Mouse (Mus musculus): ENCODE results near the gene Olfr16. TPM values are rescaled to one million over a fixed set of nuclear protein-coding genes. Genes with fewer than 3 reads are reported as not detected.
A peak's percentile ranks its signal among the peaks of the same experiment; 100 is the strongest.

Gene Olfr16
- total RNA-seq (2021), result not detected
- long read RNA-seq, result 0 reads

DNA sequence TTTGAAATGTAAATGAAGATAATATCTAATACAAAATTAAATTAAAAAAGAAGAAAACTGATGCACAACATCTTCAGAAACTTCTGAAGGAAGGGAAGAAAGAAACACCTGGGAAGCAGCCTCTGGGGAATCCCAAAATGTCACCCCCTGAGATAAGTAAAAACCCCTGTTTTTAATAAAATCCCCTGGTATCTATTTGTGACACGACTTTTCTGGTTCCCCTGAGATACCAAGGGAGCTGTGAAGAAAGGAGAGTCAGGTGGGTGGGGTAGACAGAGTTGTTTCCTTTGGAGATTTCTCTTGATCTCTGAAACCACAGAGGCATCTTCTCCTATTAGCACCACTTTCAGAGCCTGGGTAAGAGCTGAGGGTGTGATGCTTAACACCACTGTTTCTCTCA lies at the start of gene Olfr16:
Olfr16 (plus strand) TSS at position 250 of the 400 bp plus-strand sequence.
- DNase-seq (ENCODE audit: low spot score in 2 of 2), result no peak

- DNase-seq (ENCODE audit: low spot score in 2 of 2), result no peak
Observed at GRCm38 (mm10) chr1:172903313-172903712, 46.9 kb upstream of the Olfr16 start.

GRCm38 (mm10) chr1:172917115-172917514 lies 33.1 kb upstream of the Olfr16 start:
- DNase-seq (ENCODE audit: low spot score in 2 of 2), result no peak

DNA sequence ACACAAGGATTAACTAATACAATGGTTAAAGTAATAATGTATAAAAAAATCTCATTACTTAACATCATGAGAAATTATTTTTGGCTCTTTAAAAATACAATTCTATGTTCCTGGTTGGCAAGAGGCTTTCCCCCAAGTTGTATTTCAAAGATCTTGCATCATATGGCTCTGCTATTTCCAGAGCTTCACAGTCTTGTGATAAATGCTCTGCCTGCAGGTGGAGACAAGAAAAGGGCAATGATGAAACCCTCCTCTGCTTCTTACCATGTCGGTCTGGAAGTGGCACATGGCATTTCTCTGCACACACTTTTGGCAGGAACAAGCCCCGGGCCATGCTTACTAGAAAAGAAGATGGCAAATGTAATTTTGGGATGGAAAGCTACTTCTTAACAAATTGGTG lies 31.8 kb upstream of the Olfr16 start:
- DNase-seq (ENCODE audit: low spot score in 2 of 2), result no peak

- DNase-seq (ENCODE audit: low spot score in 2 of 2), result no peak
Observed at GRCm38 (mm10) chr1:172932197-172932596, 18.0 kb upstream of the Olfr16 start.

GRCm38 (mm10) chr1:172951171-172951720 lies 1.0 kb downstream of the Olfr16 start:
- no peak for DNase-seq (ENCODE audit: low spot score in 2 of 2)

- no peak for DNase-seq (ENCODE audit: low spot score in 2 of 2)
Observed at GRCm38 (mm10) chr1:172955376-172955775, 5.2 kb downstream of the Olfr16 start.

- peak; percentile 19 to 61 for DNase-seq (ENCODE audit: low spot score in 2 of 2)
Observed at GRCm38 (mm10) chr1:172960452-172960851, 10.2 kb downstream of the Olfr16 start.

DNA sequence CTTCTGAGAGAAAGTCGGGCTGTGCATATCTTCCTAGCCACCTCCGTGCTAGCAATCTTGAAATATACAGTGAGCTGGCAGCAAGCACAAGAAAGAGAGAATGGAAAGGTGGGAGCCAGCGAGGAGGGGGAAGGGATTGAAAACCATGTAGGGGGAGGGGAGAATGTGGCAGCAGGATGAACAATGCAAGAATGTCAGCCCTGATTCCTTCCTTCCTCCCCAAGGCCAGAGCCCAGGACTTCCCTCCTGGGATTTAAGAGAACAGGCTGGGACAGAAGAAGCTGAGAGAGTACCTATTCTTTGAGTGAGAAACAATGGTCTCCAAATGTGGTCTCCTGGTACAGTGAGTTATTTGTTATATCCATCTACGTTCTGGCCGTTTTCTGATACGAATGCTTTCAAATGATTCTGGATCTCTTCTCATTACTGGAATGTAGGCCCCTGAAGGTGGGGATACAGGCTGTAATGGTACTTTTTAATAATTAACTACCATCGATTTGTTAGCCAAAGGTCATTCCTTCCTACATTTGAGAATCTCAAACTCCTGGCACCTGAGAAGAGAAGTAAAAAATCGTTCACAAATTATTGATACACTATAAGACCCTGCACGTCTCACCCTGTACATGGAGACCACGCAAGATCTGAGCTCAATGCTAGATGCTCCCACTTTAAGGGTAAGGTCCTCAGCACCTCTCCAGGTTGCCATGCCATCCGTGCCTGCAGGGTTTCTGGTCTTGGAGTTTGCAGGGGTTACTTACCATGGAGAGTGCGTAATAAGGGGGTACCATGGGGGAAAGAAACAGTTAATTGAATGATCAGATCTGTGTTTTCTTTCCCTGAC lies 39.8 kb downstream of the Olfr16 start:
- no peak for DNase-seq (ENCODE audit: low spot score in 2 of 2)

- DNase-seq (ENCODE audit: low spot score in 2 of 2), result no peak
Observed at GRCm38 (mm10) chr1:172990635-172991009, 40.4 kb downstream of the Olfr16 start.

Other genes with a start within 250 kb of the Olfr16 start
- gene Apcs, start 55.4 kb upstream of the Olfr16 start, total RNA-seq (2021), result not detected
- gene Olfr1408, start 187.0 kb downstream of the Olfr16 start, total RNA-seq (2021), result not detected
- gene Olfr1406, start 240.2 kb downstream of the Olfr16 start, total RNA-seq (2021), result not detected
- not detected for gene Olfr218, start 247.4 kb downstream of the Olfr16 start, total RNA-seq (2021)

Data from layer of hippocampus, adult 18-20 months (tissue).